In genomic region chr11:48852624-48853473, GRCm38 (mm10) we compare ENCODE assay signal across 8 mouse cellular contexts. TPM values are rescaled to one million over a fixed set of nuclear protein-coding genes. Genes with fewer than 3 reads are reported as not detected.
DNase-seq lines count a peak whose midpoint lies in the region; ATAC-seq lines count a peak whose summit lies in the region.

No protein-coding gene starts in this region.

- ATAC-seq in heart, embryonic 12.5 days (ENCODE audit: insufficient number of reproducible peaks, low FRiP score) = no peak
- peak; percentile 8; the same call in 1 of the 2 replicates for ATAC-seq in forebrain, embryonic 14.5 days

- H3K79me2 ChIP-seq in macrophage (ENCODE audit: inconsistent target) = no peaks in the 10 kb centered on the region

- no peak for DNase-seq in heart, adult 9 months (ENCODE audit: low spot score in 2 of 2)
- DNase-seq in ES-CJ7 (ENCODE audit: low read depth, low spot score) = peak; percentile 44
- DNase-seq in forebrain, embryonic 14.5 days (ENCODE audit: low spot score) = no peak
- DNase-seq in right cerebral cortex, postnatal 25 days = no peak
- DNase-seq in thymus, postnatal 14 days = no peak
- no peak for DNase-seq in retina, embryonic 14.5 days (ENCODE audit: low spot score)

- peak overlapping the region; percentile 63 for H3K4me3 ChIP-seq in heart, embryonic 12.5 days
- H3K4me3 ChIP-seq in forebrain, embryonic 14.5 days (ENCODE audit: low read depth, low read length) = peak overlapping the region; percentile 49
- peak overlapping the region; percentile 59 for H3K4me3 ChIP-seq in macrophage (ENCODE audit: inconsistent target)

- 4% methylated on average over 23 of the region's 23 CpGs for WGBS in heart, embryonic 12.5 days
- 8% methylated on average over 23 of the region's 23 CpGs for WGBS in forebrain, embryonic 14.5 days
- WGBS in macrophage (ENCODE audit: missing documents) = 15% methylated on average over 23 of the region's 23 CpGs

- no peaks in the 10 kb centered on the region for H3K36me3 ChIP-seq in heart, embryonic 12.5 days
- no peaks in the 10 kb centered on the region for H3K36me3 ChIP-seq in forebrain, embryonic 14.5 days (ENCODE audit: control insufficient read depth, insufficient read depth, low read length)
- no peaks in the 10 kb centered on the region for H3K36me3 ChIP-seq in macrophage (ENCODE audit: inconsistent target)

- H3K9ac ChIP-seq in heart, embryonic 12.5 days = peak overlapping the region; percentile 62
- H3K9ac ChIP-seq in forebrain, embryonic 14.5 days (ENCODE audit: low read length) = peak overlapping the region; percentile 62

- no peaks in the 10 kb centered on the region for H3K9me3 ChIP-seq in heart, embryonic 12.5 days (replicated peaks)
- no peaks in the 10 kb centered on the region for H3K9me3 ChIP-seq in forebrain, embryonic 14.5 days (replicated peaks; ENCODE audit: control insufficient read depth, low read length)

- H3K4me1 ChIP-seq in heart, embryonic 12.5 days (replicated peaks) = peaks cover 21% of the 10 kb centered on the region
- H3K4me1 ChIP-seq in forebrain, embryonic 14.5 days (ENCODE audit: control insufficient read depth, insufficient read depth, low read length) = peaks cover 15% of the 10 kb centered on the region

- peak overlapping the region; percentile 89 for H3K4me2 ChIP-seq in heart, embryonic 12.5 days
- H3K4me2 ChIP-seq in forebrain, embryonic 14.5 days (ENCODE audit: low read length) = peak overlapping the region; percentile 89

- peaks cover 11% of the 10 kb centered on the region for H3K27me3 ChIP-seq in heart, embryonic 12.5 days (replicated peaks)
- no peaks in the 10 kb centered on the region for H3K27me3 ChIP-seq in forebrain, embryonic 14.5 days (replicated peaks; ENCODE audit: control insufficient read depth, insufficient read depth, low read length)

- no peak overlapping the region for H3K27ac ChIP-seq in heart, embryonic 12.5 days (ENCODE audit: poor library complexity, severe bottlenecking)
- H3K27ac ChIP-seq in forebrain, embryonic 14.5 days (ENCODE audit: low read depth, low read length) = no peak overlapping the region
- H3K27ac ChIP-seq in macrophage = no peak overlapping the region

RNA-seq across cellular contexts. Expression of gene Irgm1, which starts 18.6 kb away (rescaled TPM):
- 7.6 and 7.7 TPM in 2 replicates for polyA plus RNA-seq in heart, embryonic 12.5 days (2016; fragmentation: Nextera tagmentation; extraction: Ambion mirVana)
- polyA plus RNA-seq in forebrain, embryonic 14.5 days (2014; fragmentation: Nextera tagmentation; extraction: Ambion mirVana) = 1.9 and 2.2 TPM in 2 replicates
- total RNA-seq in macrophage (2018; cell fraction: chromatin; rRNA removed) = 100 to 1,000 TPM in 15 of 26 experiments, 10 to 100 TPM in 11; 20.5 to 641 (median 175) TPM
- total RNA-seq in macrophage (2018; cell fraction: cytosol; rRNA removed) = 100 to 1,000 TPM; 128 to 783 (median 543) TPM
- total RNA-seq in macrophage (2018; cell fraction: nucleus; rRNA removed) = 100 to 1,000 TPM in 18 of 26 experiments, 10 to 100 TPM in 8; 75.1 to 591 (median 408) TPM
- polyA plus RNA-seq in macrophage (2018) = 118 to 323 TPM (median 130 TPM) in 3 replicates

RNA-seq across cellular contexts. Expression of gene Gm12184, which starts 26.4 kb away (rescaled TPM):
- polyA plus RNA-seq in heart, embryonic 12.5 days (2016; fragmentation: Nextera tagmentation; extraction: Ambion mirVana) = 3.3 and 5.3 TPM in 2 replicates
- 3.5 and 3.6 TPM in 2 replicates for polyA plus RNA-seq in forebrain, embryonic 14.5 days (2014; fragmentation: Nextera tagmentation; extraction: Ambion mirVana)
- 1 to 10 TPM in 4 of 26 experiments, under 1 TPM in 1, not detected in 21; 0.98 to 1.4 (median 1.3) TPM for total RNA-seq in macrophage (2018; cell fraction: chromatin; rRNA removed)
- total RNA-seq in macrophage (2018; cell fraction: cytosol; rRNA removed) = 1 to 10 TPM in 21 of 26 experiments, under 1 TPM in 5; 0.47 to 2.3 (median 1.5) TPM
- 1 to 10 TPM in 3 of 26 experiments, under 1 TPM in 10, not detected in 13; 0.40 to 5.6 (median 0.67) TPM for total RNA-seq in macrophage (2018; cell fraction: nucleus; rRNA removed)
- 0.75 to 2.7 TPM (median 1.7 TPM) in 3 replicates for polyA plus RNA-seq in macrophage (2018)

RNA-seq across cellular contexts. Expression of gene Trim7, which starts 26.9 kb away (rescaled TPM):
- polyA plus RNA-seq in heart, embryonic 12.5 days (2016; fragmentation: Nextera tagmentation; extraction: Ambion mirVana) = 0.39 and 0.52 TPM in 2 replicates
- polyA plus RNA-seq in forebrain, embryonic 14.5 days (2014; fragmentation: Nextera tagmentation; extraction: Ambion mirVana) = 0.61 and 1.3 TPM in 2 replicates
- 10 to 100 TPM in 12 of 26 experiments, 1 to 10 TPM in 14; 2.1 to 26.6 (median 9.3) TPM for total RNA-seq in macrophage (2018; cell fraction: chromatin; rRNA removed)
- 1 to 10 TPM in 20 of 26 experiments, under 1 TPM in 6; 0.29 to 2.5 (median 1.3) TPM for total RNA-seq in macrophage (2018; cell fraction: cytosol; rRNA removed)
- 10 to 100 TPM in 3 of 26 experiments, 1 to 10 TPM in 23; 1.7 to 11.6 (median 5.5) TPM for total RNA-seq in macrophage (2018; cell fraction: nucleus; rRNA removed)
- 1.1 to 1.4 TPM (median 1.2 TPM) in 3 replicates for polyA plus RNA-seq in macrophage (2018)

RNA-seq across cellular contexts. Expression of gene Trim41, which starts 35.7 kb away (rescaled TPM):
- 4.3 and 4.4 TPM in 2 replicates for polyA plus RNA-seq in heart, embryonic 12.5 days (2016; fragmentation: Nextera tagmentation; extraction: Ambion mirVana)
- 3.2 and 4.0 TPM in 2 replicates for polyA plus RNA-seq in forebrain, embryonic 14.5 days (2014; fragmentation: Nextera tagmentation; extraction: Ambion mirVana)
- total RNA-seq in macrophage (2018; cell fraction: chromatin; rRNA removed) = 100 to 1,000 TPM in 17 of 26 experiments, 10 to 100 TPM in 9; 20.6 to 250 (median 130) TPM
- 10 to 100 TPM; 16.9 to 87.7 (median 65.3) TPM for total RNA-seq in macrophage (2018; cell fraction: cytosol; rRNA removed)
- 100 to 1,000 TPM in 10 of 26 experiments, 10 to 100 TPM in 16; 25.6 to 136 (median 96.6) TPM for total RNA-seq in macrophage (2018; cell fraction: nucleus; rRNA removed)
- 40.1 to 48.8 TPM (median 47.2 TPM) in 3 replicates for polyA plus RNA-seq in macrophage (2018)

RNA-seq across cellular contexts. Expression of gene Gm5431, which starts 49.2 kb away (rescaled TPM):
- polyA plus RNA-seq in heart, embryonic 12.5 days (2016; fragmentation: Nextera tagmentation; extraction: Ambion mirVana) = 0.09 and 0.22 TPM in 2 replicates
- polyA plus RNA-seq in forebrain, embryonic 14.5 days (2014; fragmentation: Nextera tagmentation; extraction: Ambion mirVana) = 0.13 and 0.17 TPM in 2 replicates
- total RNA-seq in macrophage (2018; cell fraction: chromatin; rRNA removed) = 100 to 1,000 TPM in 10 of 26 experiments, 10 to 100 TPM in 16; 11.3 to 174 (median 83.5) TPM
- 100 to 1,000 TPM in 16 of 26 experiments, 10 to 100 TPM in 10; 36.0 to 249 (median 118) TPM for total RNA-seq in macrophage (2018; cell fraction: cytosol; rRNA removed)
- 100 to 1,000 TPM in 15 of 26 experiments, 10 to 100 TPM in 11; 26.8 to 253 (median 149) TPM for total RNA-seq in macrophage (2018; cell fraction: nucleus; rRNA removed)
- 43.5 to 99.6 TPM (median 62.6 TPM) in 3 replicates for polyA plus RNA-seq in macrophage (2018)

Comparison
In these comparisons a context has a peak if more than half of its experiments do, and no peak if none do; other contexts are left out.
1. RNA of gene Irgm1, which starts 18.6 kb away (polyA plus RNA-seq): 118 to 323 TPM in macrophage; 7.6 to 7.7 TPM in heart, embryonic 12.5 days and 1.9 to 2.2 TPM in forebrain, embryonic 14.5 days; every median in the first group is over 10 times any median in the second.
2. Peak in every context shown above with its lines, with median percentiles within 50 percentile points of each other: H3K4me3 ChIP-seq.